Mouse (Mus musculus) gastrocnemius, adult 8-10 months (tissue): Measurements from ENCODE around the gene Olfr486. TPM values are rescaled to one million over a fixed set of nuclear protein-coding genes. Genes with fewer than 3 reads are reported as not detected.
"Not testable (repeated sequence)": the region's sequence is repeated elsewhere in the genome, so short reads cannot be mapped to it uniquely, and the experiment has no call there.

Experiments used
- DNase-seq, 2 experiments: peaks; one replicate each; pipeline ENCODE4 v3.0.0; 2022; ENCODE audit warnings: low spot score in 2 of 2
- total RNA-seq, 4 experiments: library from RNA; stranded (reverse); gene quantifications; 2 replicates each; pipeline ENCODE4 v1.2.4; 2022

Olfr486 gene
- total RNA-seq, result not detected

DNA sequence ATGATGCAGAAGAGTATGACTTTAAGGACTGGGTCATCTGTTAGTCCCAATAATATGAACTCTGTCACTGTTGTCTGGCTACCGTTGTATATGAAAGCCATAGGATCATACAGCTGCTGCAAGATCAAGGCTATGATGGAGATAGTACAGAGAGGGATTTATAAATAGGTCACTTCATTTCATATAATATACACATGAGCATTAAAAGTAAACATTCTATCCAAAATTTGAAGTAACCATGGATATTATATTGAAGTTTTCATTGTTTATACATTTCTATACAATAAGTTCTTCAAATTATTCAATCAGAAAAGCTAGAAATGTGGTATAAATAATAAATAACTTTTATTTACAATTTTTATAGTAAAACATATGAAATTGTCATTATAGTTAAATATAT is at the start of gene Olfr486:
TSS of gene Olfr486 (minus strand) at position 101 of the 400 bp plus-strand sequence.
- DNase-seq, result not testable (repeated sequence)

DNA sequence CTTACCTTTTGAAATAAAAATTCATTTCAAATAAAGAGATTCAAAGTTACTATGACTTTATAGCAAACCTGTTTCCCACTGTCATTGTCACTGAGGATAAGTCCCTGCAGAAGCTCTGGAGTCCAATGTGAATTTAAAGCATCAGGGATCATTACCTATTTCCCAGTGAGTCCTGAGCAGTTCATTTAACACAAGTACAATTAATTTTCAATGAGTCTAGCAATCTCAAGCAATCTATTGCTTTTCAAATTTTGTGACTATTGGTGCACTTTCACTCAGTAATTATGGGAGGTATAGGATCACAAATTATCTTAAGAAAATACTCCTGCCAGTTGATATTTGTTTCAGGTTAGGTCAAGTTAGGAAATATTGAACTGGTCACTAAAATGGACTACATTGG is 42.0 kb upstream of the Olfr486 start, which contains the start of gene Olfr487:
TSS of gene Olfr487 (minus strand) at position 101 of the 400 bp plus-strand sequence.
- not testable (repeated sequence) for DNase-seq

DNA sequence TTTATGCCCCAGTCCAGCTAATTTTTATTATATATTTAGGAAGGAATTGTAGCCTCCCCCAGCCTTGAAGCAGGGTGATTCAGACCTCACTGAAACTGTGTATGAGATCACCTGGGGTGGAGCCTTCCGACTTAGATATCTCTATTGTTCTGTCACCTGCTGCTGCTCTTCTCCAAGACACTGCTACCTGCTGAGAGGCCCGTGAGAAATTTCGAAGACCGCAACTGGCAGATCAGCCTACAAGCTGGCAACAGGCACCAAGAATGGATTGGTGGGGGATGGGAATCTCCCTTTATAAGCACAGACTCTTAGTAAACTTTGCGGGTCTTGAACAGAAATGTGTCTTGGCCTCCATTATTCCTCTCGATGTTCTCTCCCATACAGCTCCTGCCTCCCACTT is 24.4 kb upstream of the Olfr486 start:
- DNase-seq, result no peak

DNA sequence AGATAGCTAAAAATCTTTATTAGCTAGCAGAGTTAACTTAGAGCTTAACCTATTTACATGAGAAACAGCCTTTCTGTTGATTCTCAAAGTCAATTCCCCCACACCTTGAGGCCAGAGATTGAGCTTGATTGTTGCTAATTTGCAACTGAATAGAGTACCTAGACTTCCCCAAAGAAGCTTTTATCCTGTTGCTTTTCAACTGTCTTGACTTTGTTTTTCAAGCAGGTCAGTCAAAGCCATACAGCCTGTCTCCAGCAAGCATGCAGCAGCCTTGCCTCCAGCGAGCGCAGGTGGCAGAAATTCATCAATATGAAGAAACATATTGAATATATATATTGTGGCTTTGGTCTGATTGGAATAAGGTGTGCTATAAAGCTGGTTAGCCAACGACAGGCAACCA is 23.8 kb upstream of the Olfr486 start:
- DNase-seq, result not testable (repeated sequence)

DNA sequence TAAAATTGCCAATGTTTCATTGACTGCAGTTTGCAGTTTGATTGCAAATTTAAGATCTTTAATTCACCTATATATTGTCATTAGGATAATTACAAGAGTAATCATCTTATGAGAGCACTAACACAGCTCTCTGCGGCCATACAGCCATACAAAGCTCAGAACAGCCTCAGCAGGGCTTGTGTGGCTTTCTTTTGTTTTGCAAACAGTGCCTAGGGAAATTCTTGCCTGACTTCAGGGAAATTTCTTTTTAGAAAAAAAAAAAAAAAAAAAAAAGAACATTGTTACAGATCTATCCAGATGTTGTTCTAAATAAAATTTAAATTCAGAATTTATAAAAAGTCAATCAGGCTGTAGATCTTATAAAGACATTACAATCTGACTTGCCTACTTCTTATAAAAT is 20.2 kb upstream of the Olfr486 start:
- DNase-seq, result not testable (repeated sequence)

DNA sequence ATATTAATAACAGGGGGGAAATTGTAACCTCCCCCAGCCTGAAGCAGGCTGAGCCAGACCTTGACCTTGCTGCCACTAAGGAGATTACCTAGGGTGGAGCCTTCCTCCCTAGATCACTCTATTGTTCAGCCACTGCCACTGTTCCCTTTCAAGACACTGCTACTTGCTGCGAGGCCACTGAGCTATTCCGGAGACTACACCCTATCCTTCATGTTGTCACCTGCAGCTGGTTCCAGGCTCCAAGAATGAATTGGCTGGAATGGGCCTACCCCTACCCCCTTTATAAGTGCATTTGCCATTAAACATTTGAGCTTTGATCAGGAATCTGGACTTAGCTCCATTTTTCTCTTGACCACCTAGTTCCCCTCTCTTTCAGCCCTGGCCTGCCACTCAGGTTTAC is 18.7 kb upstream of the Olfr486 start:
- not testable (repeated sequence) for DNase-seq

DNA sequence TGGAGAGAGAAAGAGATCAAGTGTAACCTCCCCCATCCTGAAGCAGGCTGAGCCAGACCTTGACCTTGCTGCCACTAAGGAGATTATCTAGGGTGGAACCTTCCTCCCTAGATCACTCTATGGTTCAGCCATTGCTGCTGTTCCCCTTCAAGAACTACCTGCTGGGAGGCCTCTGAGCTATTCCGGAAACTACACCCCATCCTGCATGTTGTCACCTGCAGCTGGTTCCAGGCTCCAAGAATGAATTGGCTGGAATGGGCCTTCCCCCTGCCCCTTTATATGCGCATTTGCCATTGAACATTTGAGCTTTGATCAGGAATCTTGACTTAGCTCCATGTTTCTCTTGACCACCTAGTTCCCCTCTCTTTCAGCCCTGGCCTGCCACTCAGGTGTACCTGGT is 12.7 kb upstream of the Olfr486 start:
- DNase-seq, result not testable (repeated sequence)

DNA sequence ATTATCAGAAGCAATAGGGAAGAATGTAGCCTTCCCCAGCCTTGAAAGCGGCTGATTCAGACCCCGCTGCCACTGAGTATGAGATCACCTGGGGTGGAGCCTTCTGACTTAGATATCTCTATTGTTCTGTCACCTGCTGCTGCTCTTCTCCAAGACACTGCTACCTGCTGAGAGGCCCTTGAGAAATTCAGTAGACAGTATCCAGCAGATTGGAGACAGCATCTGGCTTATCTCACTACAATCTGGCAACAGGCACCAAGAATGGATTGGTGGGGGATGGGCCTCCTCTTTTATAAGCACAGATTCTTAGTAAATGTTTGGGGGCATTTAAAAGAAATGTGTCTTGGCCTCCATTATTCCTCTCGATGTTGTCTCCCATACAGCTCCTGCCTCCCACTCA is 11.9 kb upstream of the Olfr486 start:
- DNase-seq, result not testable (repeated sequence)

DNA sequence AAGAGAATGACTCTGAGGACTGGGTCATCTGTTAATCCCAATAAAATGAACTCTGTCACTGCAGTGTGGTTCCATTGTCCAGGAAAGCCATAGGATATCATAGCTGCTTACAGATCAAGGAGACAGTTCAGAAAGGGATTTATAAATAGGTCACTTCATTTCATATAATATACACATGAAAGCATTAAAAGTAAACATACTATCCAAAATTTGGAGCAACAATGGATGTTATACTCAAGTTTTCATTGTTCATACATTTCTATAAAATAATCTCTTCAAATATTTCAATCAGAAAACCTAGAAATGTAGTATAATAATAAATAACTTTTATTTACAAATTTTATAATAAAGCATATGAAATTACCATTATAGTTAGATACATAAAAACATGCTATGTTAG is 12.8 kb downstream of the Olfr486 start, which contains the start of gene Olfr485:
TSS of gene Olfr485 (minus strand) at position 101 of the 400 bp plus-strand sequence.
- no peak for DNase-seq

DNA sequence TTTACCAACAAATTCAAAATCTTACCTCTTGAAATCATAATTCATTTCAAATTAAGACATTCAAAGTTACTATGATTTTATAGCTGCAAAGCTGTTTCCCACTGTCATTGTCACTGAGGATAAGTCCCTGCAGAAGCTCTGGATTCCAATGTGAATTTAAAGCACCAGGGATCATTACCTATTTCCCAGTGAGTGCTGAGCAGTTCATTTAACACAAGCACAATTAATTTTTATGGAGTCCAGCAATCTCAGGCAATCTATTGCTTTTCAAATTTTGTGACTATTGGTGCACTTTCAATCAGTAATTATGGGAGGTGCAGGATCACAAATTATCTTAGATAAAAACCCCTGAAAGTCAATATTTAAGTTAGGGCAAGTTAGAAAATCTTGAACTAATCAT is 45.2 kb downstream of the Olfr486 start, which contains the start of gene Olfr484:
TSS of gene Olfr484 (minus strand) at position 101 of the 400 bp plus-strand sequence.
- DNase-seq, result no peak

Other genes with a start within 250 kb of the Olfr486 start
- gene Olfr473, start 242.3 kb downstream of the Olfr486 start, total RNA-seq, result not detected
- not detected for gene Olfr474, start 218.1 kb downstream of the Olfr486 start, total RNA-seq
- not detected for gene Olfr476, start 207.9 kb downstream of the Olfr486 start, total RNA-seq
- not detected for gene Olfr477, start 186.0 kb downstream of the Olfr486 start, total RNA-seq
- not detected for gene Olfr478, start 138.8 kb downstream of the Olfr486 start, total RNA-seq
- not detected for gene Olfr479, start 122.0 kb downstream of the Olfr486 start, total RNA-seq
- gene Olfr480, start 105.4 kb downstream of the Olfr486 start, total RNA-seq, result not detected
- gene Olfr481, start 92.9 kb downstream of the Olfr486 start, total RNA-seq, result not detected
- under 1 TPM; 0.46 to 0.88 (median 0.60) TPM for gene Olfr482, start 75.2 kb downstream of the Olfr486 start, total RNA-seq
- gene Olfr483, start 71.9 kb downstream of the Olfr486 start, total RNA-seq, result not detected
- gene Olfr484, start 45.3 kb downstream of the Olfr486 start, total RNA-seq, result not detected
- not detected for gene Olfr485, start 12.9 kb downstream of the Olfr486 start, total RNA-seq
- not detected for gene Olfr487, start 41.9 kb upstream of the Olfr486 start, total RNA-seq
- gene Olfr488, start 85.6 kb upstream of the Olfr486 start, total RNA-seq, result not detected
- not detected for gene Olfr490, start 116.2 kb upstream of the Olfr486 start, total RNA-seq
- not detected for gene Olfr491, start 140.7 kb upstream of the Olfr486 start, total RNA-seq
- gene Olfr492, start 150.9 kb upstream of the Olfr486 start, total RNA-seq, result not detected
- not detected for gene Olfr493, start 174.2 kb upstream of the Olfr486 start, total RNA-seq
- not detected for gene Olfr494, start 192.6 kb upstream of the Olfr486 start, total RNA-seq
- gene Olfr495, start 220.4 kb upstream of the Olfr486 start, total RNA-seq, result not detected
- gene Olfr497, start 247.7 kb upstream of the Olfr486 start, total RNA-seq, result not detected